In the genomic region with DNA sequence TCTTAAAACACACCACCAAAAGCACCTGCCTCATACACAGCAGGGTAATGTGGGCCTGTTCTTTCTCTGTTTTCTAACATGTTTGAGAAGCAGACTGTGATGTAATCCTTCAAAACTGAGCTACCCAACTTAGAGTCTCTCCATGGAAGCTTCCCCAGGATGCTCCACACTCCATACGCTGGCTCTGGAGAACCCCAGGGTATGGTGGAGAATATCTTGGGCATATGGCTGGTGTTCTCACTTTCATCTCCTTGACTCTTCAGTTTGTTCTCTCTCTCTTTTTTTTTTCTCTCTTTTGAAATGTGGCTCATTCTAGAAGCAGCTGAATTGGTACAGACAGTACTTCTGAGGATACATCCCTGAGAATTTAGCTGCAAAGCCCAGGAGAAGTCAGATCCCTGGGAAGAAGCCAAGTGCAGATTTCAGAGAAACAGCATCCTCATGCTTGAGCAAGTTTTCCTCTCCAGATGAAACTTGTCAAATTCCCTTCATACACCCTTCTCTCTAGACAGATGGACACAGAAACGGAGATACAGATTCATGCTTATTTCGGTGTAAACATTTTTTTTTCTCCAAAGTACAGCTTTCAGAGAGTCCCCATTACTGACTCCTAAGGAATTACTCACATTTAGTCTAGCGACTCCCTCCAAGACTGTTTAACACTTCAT, we compare ENCODE assay signal across 14 mouse cellular contexts.
DNase-seq lines count a peak whose midpoint lies in the region; ATAC-seq and TF ChIP-seq lines count a peak whose summit lies in the region.
"Had no signal": no experiment of that assay in that cellular context is flagged by ENCODE, and none has a peak within 500 bp of the region (broad histone marks: within the 10 kb centered on the region; RNA-seq: fewer than 3 reads in every experiment).

No protein-coding gene starts in this region.

- no peaks in the 10 kb centered on the region for H3K36me3 ChIP-seq in lung, embryonic 14.5 days (ENCODE audit: insufficient read depth)
- H3K36me3 ChIP-seq in hindbrain, embryonic 11.5 days (ENCODE audit: control insufficient read depth, insufficient read depth, low read length) = no peaks in the 10 kb centered on the region
- H3K36me3 ChIP-seq: stomach, embryonic 15.5 days had no signal

- ATAC-seq in lung, embryonic 14.5 days (ENCODE audit: insufficient read depth) = peak; percentile 73
- no peak for ATAC-seq in hindbrain, embryonic 11.5 days (ENCODE audit: low FRiP score)

- H3K27ac ChIP-seq in lung, embryonic 14.5 days (ENCODE audit: low read depth) = no peak overlapping the region
- no peak overlapping the region for H3K27ac ChIP-seq in hindbrain, embryonic 11.5 days (ENCODE audit: low read depth, low read length)
- H3K27ac ChIP-seq: stomach, embryonic 15.5 days had no signal

- H3K4me2 ChIP-seq in lung, embryonic 14.5 days = no peak overlapping the region
- no peak overlapping the region for H3K4me2 ChIP-seq in hindbrain, embryonic 11.5 days (replicated peaks; ENCODE audit: low read depth, low read length)
- H3K4me2 ChIP-seq: stomach, embryonic 15.5 days had no signal

- H3K9ac ChIP-seq in lung, embryonic 14.5 days = no peak overlapping the region
- no peak overlapping the region for H3K9ac ChIP-seq in hindbrain, embryonic 11.5 days (ENCODE audit: low read depth, low read length)
- H3K9ac ChIP-seq: stomach, embryonic 15.5 days had no signal

- no peaks in the 10 kb centered on the region for H3K27me3 ChIP-seq in lung, embryonic 14.5 days (ENCODE audit: insufficient read depth, low read length)
- no peaks in the 10 kb centered on the region for H3K27me3 ChIP-seq in hindbrain, embryonic 11.5 days (ENCODE audit: control insufficient read depth, insufficient read depth, low read length)
- H3K27me3 ChIP-seq: stomach, embryonic 15.5 days had no signal

- H3K9me3 ChIP-seq in lung, embryonic 14.5 days (ENCODE audit: low read depth, low read length) = no peaks in the 10 kb centered on the region
- H3K9me3 ChIP-seq in hindbrain, embryonic 11.5 days (ENCODE audit: control insufficient read depth, low read length) = no peaks in the 10 kb centered on the region
- H3K9me3 ChIP-seq: stomach, embryonic 15.5 days had no signal

- TF ChIP-seq CTCF in lung, embryonic 14.5 days (IDR thresholded peaks at IDR 0.05; ENCODE audit: low read depth) = no peak

- 42% methylated on average over 4 of the region's 4 CpGs for WGBS in lung, embryonic 14.5 days
- 95% methylated on average over 4 of the region's 4 CpGs for WGBS in hindbrain, embryonic 11.5 days

- no peaks in the 10 kb centered on the region for H3K4me1 ChIP-seq in lung, embryonic 14.5 days (ENCODE audit: insufficient read depth)
- no peaks in the 10 kb centered on the region for H3K4me1 ChIP-seq in hindbrain, embryonic 11.5 days (replicated peaks; ENCODE audit: control insufficient read depth, insufficient read depth, low read length)
- H3K4me1 ChIP-seq: stomach, embryonic 15.5 days had no signal

- H3K4me3 ChIP-seq in lung, embryonic 14.5 days (ENCODE audit: low read depth, low read length) = no peak overlapping the region
- no peak overlapping the region for H3K4me3 ChIP-seq in hindbrain, embryonic 11.5 days (ENCODE audit: low read depth, low read length)
- H3K4me3 ChIP-seq: erythroblast, embryonic 14.5 days; stomach, embryonic 15.5 days had no signal

- DNase-seq in gastrocnemius, adult 18-20 months (ENCODE audit: low spot score) = peak; percentile 26
- no peak for DNase-seq in gastrocnemius, postnatal 25 days
- DNase-seq in lung, embryonic 14.5 days = peak; percentile 88
- DNase-seq in lung, postnatal 4 days = no peak
- DNase-seq in heart, postnatal 4 days = peak; percentile 9
- peak; percentile 26 for DNase-seq in lung, postnatal 14 days
- no peak for DNase-seq in testis, postnatal 14 days (ENCODE audit: low spot score)
- DNase-seq in hindbrain, embryonic 11.5 days (ENCODE audit: low spot score) = no peak
- DNase-seq: adrenal gland, postnatal 36 days; cerebellum, adult 11 months; gastrocnemius, postnatal 36 days; kidney, adult 8-10 months had no signal

Comparison
In these comparisons a context has a peak if more than half of its experiments do, and no peak if none do; other contexts are left out.
1. DNase-seq: peak in gastrocnemius, adult 18-20 months (single experiment), lung, embryonic 14.5 days (single experiment), heart, postnatal 4 days (single experiment) and lung, postnatal 14 days (single experiment); none in gastrocnemius, postnatal 25 days (single experiment), lung, postnatal 4 days (0 of 2), testis, postnatal 14 days (single experiment) and hindbrain, embryonic 11.5 days (single experiment).